Mouse (Mus musculus) midbrain, embryonic 14.5 days (tissue): ENCODE results near the gene Ubl3. TPM values are rescaled to one million over a fixed set of nuclear protein-coding genes. Genes with fewer than 3 reads are reported as not detected.

Source experiments
- ATAC-seq: fragments of 200-750 bp; cut with Nextera tagmentation; 2 replicates; pipeline ENCODE4 v1.8.0; 2017; ENCODE audit warnings: moderate number of reproducible peaks, moderate library complexity; ENCODE audit not compliant: low FRiP score, low TSS enrichment
- DNase-seq: peaks from one replicate; pipeline ENCODE4 v3.0.0-alpha.2; 2015
- H3K27ac ChIP-seq: fragments of 300-500 bp; sonication (generic); replicated peaks from 2 replicates; pipeline ENCODE4 v1.5.1; 2014; ENCODE audit warnings: mild to moderate bottlenecking, low read depth, low read length, moderate library complexity
- H3K27me3 ChIP-seq: fragments of 300-500 bp; sonication (generic); 2 replicates; pipeline ENCODE4 v1.6.1; 2014; ENCODE audit warnings: low read length, control low read depth, mixed read lengths; ENCODE audit not compliant: control insufficient read depth, insufficient read depth
- H3K36me3 ChIP-seq: fragments of 300-500 bp; sonication (generic); 2 replicates; pipeline ENCODE4 v1.6.1; 2014; ENCODE audit warnings: low read length, control low read depth; ENCODE audit not compliant: control insufficient read depth, insufficient read depth
- H3K4me1 ChIP-seq: fragments of 300-500 bp; sonication (generic); 2 replicates; pipeline ENCODE4 v1.6.1; 2014; ENCODE audit warnings: mild to moderate bottlenecking, antibody characterized with exemption, low read length, control low read depth; ENCODE audit not compliant: control insufficient read depth, insufficient read depth
- H3K4me2 ChIP-seq: fragments of 300-500 bp; sonication (generic); 2 replicates; pipeline ENCODE4 v1.6.1; 2014; ENCODE audit warnings: mild to moderate bottlenecking, low read length, moderate library complexity
- H3K4me3 ChIP-seq: fragments of 300-500 bp; sonication (generic); replicated peaks from 2 replicates; pipeline ENCODE4 v1.5.1; 2014; ENCODE audit warnings: low read depth, low read length
- H3K9ac ChIP-seq: fragments of 300-500 bp; sonication (generic); replicated peaks from 2 replicates; pipeline ENCODE4 v1.6.1; 2014; ENCODE audit warnings: mild to moderate bottlenecking, low read length, moderate library complexity
- H3K9me3 ChIP-seq: fragments of 300-500 bp; sonication (generic); 2 replicates; pipeline ENCODE4 v1.6.1; 2016; ENCODE audit warnings: low read length, control low read depth, mixed read lengths; ENCODE audit not compliant: control insufficient read depth
- WGBS: fragments of 180-500 bp; shearing (Covaris S2); extraction: QIAGEN DNeasy Blood & Tissue Kit; methylation state at CpG from one replicate; pipeline ENCODE4 v1.1.7; 2014; 5-methylcytosine and 5-hydroxymethylcytosine counted together
- polyA plus RNA-seq: library from polyadenylated mRNA; unstranded; fragments of >200 nt; fragmentation: Nextera tagmentation; extraction: Ambion mirVana; gene quantifications from 2 replicates; pipeline ENCODE4 v1.2.1, GENCODE M21; 2014

Ubl3 gene
- polyA plus RNA-seq = 75.7 and 87.9 TPM in 2 replicates

DNA sequence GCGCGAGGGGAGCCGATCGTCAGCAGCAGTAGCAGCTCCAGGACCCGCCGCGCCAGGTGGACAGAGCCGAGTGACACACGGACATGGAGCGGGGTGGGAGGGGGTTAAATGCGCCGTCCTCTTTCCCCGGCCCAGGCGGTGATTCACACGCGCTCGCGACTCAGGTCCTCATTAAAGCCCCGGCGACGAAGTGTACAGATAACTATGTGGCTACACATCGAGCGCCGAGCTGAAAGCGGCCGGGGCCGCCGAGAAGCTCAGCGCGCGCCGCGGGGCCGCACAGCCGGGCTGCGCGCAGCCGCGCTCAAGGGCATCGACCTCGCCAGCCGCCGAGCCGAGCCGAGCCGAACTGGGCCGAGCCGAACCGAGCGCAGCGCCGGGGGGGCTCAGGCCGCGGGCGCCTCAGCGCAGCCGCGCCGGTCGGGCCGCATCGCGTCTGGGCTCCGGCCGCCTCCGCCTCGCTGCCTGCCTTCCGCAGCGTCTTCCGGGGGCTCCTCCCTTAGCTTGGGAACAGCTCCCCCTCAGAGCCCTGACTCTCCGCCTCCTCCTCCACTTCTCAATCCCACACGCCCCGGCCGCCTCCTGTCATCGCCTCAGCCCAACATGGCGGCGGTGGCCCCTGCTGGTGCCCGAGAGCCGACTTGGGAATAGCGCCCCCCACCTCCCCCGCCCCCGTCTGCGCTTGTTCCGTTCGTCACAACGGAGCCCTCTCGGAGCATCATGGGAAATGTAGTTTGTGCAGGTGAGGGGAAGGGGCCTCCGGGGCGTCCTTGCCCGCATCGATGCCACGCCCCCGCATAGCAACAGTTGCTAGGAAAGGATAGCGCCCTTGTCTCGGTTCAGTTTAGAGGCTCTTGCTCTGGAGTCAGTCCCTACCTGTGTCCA is at the start of gene Ubl3:
Gene Ubl3, minus strand, starts transcription at position 603 of the 885 bp plus-strand sequence.
- DNase-seq (peak; percentile 99), ATAC-seq (peak; percentile 93)
- peak within 1 kb of the TSS; percentile 68 for H3K4me3 ChIP-seq
- H3K27ac ChIP-seq = peak within 1 kb of the TSS; percentile 97
- peaks cover 32% of the 10 kb centered on the region for H3K4me1 ChIP-seq
- H3K4me2 ChIP-seq = peak within 1 kb of the TSS; percentile 74
- no peaks in the 10 kb centered on the region; the same call in 1 of the 2 replicates for H3K27me3 ChIP-seq
- H3K36me3 ChIP-seq = no peaks in the 10 kb centered on the region
- peak within 1 kb of the TSS; percentile 80 for H3K9ac ChIP-seq
- WGBS = under 1% methylated on average over 92 of the region's 95 CpGs
- no peaks in the 10 kb centered on the region for H3K9me3 ChIP-seq

DNA sequence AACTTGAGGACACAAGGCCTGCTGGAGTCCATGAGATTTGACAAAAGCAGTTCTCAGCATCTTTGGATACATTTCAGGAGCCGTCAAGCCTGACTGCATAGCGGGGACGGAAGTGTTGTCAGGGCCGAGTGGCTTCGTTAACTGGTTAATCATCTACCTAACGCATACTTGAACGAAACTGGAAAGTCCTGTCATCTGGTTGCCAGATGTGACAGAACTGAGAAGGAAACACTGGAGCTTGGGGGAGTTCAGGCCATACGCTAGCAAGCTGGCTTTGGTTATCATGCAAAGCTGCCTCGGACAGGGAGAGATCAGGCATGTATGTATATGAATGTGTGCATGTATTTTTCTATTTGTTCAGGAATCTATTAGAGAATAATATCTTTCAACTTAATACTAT is 45.8 kb upstream of the Ubl3 start:
- no peak overlapping the region for H3K4me2 ChIP-seq
- H3K9ac ChIP-seq = no peak overlapping the region
- no peak for DNase-seq
- H3K4me1 ChIP-seq = 0 out of 2 replicates have a peak, but pooled peaks cover under 1% of the 10 kb centered on the region
- H3K36me3 ChIP-seq = no peaks in the 10 kb centered on the region
- ATAC-seq = no peak
- H3K27ac ChIP-seq = no peak overlapping the region
- no peaks in the 10 kb centered on the region for H3K27me3 ChIP-seq
- 59% methylated on average over 9 of the region's 9 CpGs for WGBS
- H3K9me3 ChIP-seq = 0 out of 2 replicates have a peak, but pooled peaks cover 3% of the 10 kb centered on the region
- no peak overlapping the region for H3K4me3 ChIP-seq

DNA sequence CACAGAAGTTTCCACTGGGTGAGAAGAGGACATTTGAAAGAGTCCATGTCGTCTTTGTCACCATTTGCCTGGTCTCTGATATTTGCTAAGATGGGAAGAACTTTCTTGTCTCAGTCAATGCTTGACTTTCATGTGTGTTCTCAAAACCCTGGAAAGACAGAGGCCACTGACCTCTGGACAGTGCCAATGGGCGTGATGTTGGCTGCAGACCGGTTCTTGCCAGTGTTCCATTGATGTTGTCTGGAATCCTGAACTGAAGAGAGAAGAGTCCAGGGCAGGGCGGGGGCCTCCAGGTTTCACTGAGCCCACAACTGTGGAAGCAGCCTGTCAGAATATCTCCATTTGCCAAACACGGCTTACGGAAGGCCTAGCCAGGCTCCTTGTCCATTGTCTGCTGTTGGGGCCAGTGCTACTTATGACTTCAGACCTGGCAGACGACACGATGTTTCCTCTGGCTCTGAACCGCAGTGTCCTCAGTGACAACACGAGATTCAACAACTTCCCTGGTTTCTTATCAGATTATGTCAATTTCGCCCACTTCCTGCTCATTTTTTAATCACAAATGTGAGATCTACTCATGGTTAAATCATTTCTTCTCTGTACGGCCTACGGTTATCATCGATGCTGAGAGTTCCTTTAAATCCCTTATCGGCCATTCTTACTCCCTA is 43.6 kb upstream of the Ubl3 start:
- WGBS = 94% methylated on average over 15 of the region's 15 CpGs
- no peaks in the 10 kb centered on the region for H3K27me3 ChIP-seq
- H3K27ac ChIP-seq = no peak overlapping the region
- DNase-seq (no peak), ATAC-seq (no peak)
- H3K4me1 ChIP-seq = 0 out of 2 replicates have a peak, but pooled peaks cover 2% of the 10 kb centered on the region
- H3K4me3 ChIP-seq = no peak overlapping the region
- H3K9ac ChIP-seq = no peak overlapping the region
- no peaks in the 10 kb centered on the region for H3K36me3 ChIP-seq
- no peaks in the 10 kb centered on the region for H3K9me3 ChIP-seq
- H3K4me2 ChIP-seq = no peak overlapping the region

DNA sequence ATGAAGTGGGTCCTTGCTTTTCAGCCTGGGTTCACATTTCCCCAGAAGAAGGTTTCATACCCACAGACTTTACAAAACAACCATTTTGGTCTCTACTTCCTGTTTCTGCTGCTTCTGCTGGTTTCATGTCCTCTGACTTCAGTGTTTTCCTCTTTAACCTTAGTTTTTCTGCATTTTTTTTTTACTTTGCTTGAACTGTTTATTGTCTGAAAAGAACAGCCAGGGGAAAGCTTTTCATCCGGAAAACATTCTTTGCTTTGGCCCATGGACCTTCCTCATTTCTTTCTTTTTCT is 42.8 kb upstream of the Ubl3 start:
- H3K27ac ChIP-seq = no peak overlapping the region
- no peak overlapping the region for H3K4me3 ChIP-seq
- DNase-seq (no peak), ATAC-seq (no peak)
- H3K4me2 ChIP-seq = no peak overlapping the region
- H3K4me1 ChIP-seq = 0 out of 2 replicates have a peak, but pooled peaks cover 2% of the 10 kb centered on the region
- 84% methylated on average over 1 of the region's 1 CpGs for WGBS
- H3K9ac ChIP-seq = no peak overlapping the region
- H3K27me3 ChIP-seq = no peaks in the 10 kb centered on the region
- H3K36me3 ChIP-seq = no peaks in the 10 kb centered on the region
- no peaks in the 10 kb centered on the region for H3K9me3 ChIP-seq

DNA sequence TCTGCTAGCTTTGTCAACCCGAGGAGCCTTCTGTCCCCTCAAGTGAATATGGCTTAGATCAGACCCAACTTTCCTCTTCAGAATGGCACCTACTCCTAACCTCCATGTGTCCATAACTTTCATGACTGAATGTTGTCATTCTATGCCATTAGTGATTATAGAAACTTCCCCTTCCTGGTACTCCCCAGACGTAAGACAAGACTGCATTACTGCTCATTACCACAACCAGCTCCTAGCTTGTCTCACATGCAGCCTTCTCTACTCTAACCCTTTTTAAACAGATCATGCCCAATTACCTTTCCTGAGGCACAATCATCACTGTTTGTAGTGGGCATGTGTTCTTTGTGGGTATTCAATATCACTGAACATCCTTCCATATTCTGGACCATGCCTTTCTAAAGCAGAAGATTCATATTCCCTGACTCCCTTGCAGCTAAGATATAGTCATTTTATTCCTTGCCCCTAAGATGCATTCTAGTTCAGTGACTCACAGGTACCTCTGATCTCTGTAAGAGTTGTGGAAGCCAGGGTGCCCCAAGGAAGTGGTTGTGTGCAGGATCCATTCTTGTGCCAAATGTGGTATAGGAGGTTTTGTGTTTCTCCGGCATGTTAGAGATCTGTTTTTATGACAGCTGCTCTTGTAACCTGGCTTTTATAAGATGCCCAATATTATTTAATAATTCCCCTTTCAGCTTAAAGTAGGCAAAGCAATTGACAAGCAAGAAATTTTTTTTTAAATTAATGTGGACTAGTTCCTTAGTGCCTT is 42.3 kb upstream of the Ubl3 start:
- Histone ChIP-seq H3K27me3 (no peaks in the 10 kb centered on the region), H3K27ac (no peak overlapping the region), H3K4me1 (0 out of 2 replicates have a peak, but pooled peaks cover 2% of the 10 kb centered on the region), H3K36me3 (no peaks in the 10 kb centered on the region), H3K4me2 (no peak overlapping the region), H3K9ac (no peak overlapping the region), H3K9me3 (no peaks in the 10 kb centered on the region), H3K4me3 (no peak overlapping the region)
- ATAC-seq (no peak), DNase-seq (no peak)
- 97% methylated on average over 3 of the region's 3 CpGs for WGBS

DNA sequence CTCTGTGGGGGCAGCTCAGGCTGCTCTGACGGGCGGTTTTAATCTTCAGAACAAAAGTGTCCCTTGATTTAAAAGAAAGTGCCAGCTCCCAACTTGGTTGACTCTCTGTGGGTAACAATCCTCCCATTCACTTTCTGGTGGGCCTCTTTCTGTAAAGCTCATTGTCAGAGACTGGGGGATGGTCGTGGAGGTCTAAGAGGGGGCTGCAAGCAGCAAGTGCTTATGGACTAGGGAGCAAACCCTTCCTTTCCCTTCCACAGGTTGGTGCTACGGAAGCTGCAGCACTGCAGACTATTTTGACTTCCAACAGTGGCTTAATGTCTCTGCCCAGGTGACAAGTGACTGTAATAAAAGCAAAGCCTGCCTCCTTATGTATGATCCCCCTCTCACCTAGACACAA is 41.0 kb upstream of the Ubl3 start:
- 17% methylated on average over 4 of the region's 4 CpGs for WGBS
- Histone ChIP-seq H3K4me2 (no peak overlapping the region), H3K36me3 (no peaks in the 10 kb centered on the region), H3K9me3 (no peaks in the 10 kb centered on the region), H3K27ac (no peak overlapping the region), H3K27me3 (no peaks in the 10 kb centered on the region), H3K9ac (no peak overlapping the region), H3K4me1 (peaks cover 11% of the 10 kb centered on the region), H3K4me3 (no peak overlapping the region)
- DNase-seq (no peak), ATAC-seq (no peak)

DNA sequence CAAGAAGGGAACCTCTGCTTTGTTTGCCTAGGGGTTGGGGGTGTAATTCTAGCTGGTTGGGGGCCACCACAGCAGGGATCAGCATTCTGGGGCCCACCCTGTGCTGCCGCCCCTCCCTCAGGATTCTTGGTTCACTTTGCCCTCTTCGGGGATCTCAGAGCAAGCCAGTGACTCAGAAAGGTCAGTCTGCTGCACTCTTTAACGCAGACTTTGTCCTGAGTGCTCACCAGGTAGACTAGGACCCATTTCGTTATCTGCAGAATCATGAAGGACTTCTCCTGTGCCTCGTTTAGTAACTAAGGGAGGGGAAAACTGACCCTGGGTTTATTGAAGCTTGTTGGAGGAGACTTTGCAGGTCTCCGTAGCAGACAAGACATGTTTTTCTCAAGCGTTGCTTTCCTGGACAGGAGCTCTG is 38.9 kb upstream of the Ubl3 start:
- DNase-seq (no peak), ATAC-seq (no peak)
- Histone ChIP-seq H3K4me1 (peaks cover 19% of the 10 kb centered on the region), H3K4me3 (no peak overlapping the region), H3K27me3 (no peaks in the 10 kb centered on the region), H3K9me3 (no peaks in the 10 kb centered on the region), H3K36me3 (no peaks in the 10 kb centered on the region), H3K9ac (no peak overlapping the region), H3K27ac (no peak overlapping the region), H3K4me2 (no peak overlapping the region)
- WGBS = 61% methylated on average over 7 of the region's 7 CpGs

DNA sequence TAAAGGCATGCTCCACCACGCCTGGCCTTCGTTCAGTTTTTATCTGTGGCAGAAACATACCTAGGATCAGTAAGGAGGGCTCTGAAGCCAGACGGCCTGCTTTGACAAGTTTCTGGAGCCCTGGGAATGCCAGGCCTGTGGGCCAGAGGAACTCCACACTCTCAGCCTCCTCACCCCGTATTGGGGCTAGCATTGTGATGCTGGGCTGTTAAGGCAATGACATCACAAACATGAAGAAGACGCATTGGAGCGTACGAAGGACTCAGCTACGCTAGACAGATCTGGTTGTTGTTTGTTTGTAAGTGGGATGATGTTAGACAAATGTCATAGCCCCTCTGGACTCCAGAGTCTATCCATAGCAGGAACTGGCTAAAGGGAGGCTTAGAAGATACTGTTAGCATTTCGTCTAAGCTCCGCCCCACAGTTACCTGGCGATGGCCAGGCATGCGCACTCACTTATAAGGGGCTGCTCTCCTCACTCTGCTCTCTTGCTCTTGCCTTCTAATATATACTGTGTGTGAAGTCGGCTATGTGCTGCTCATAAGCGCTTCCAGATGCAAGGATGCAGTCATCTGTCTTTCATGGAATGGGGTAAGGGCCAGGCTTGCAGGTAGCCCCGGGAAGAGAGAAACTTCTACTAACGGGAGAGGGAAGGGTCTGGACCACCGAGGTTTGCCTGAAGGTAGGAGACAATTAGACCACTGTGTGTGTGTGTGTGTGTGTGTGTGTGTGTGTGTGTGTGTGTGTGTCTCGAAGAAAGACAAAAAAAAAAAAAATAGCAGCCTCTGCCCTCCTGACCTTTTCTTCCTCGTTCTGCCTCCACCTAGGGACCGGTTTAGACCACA is 38.2 kb upstream of the Ubl3 start:
- H3K27me3 ChIP-seq = no peaks in the 10 kb centered on the region
- no peaks in the 10 kb centered on the region for H3K9me3 ChIP-seq
- H3K4me1 ChIP-seq = peaks cover 19% of the 10 kb centered on the region
- no peak overlapping the region for H3K27ac ChIP-seq
- no peak for ATAC-seq
- no peak overlapping the region for H3K4me2 ChIP-seq
- no peaks in the 10 kb centered on the region for H3K36me3 ChIP-seq
- no peak overlapping the region for H3K4me3 ChIP-seq
- no peak overlapping the region for H3K9ac ChIP-seq
- no peak for DNase-seq
- 73% methylated on average over 19 of the region's 20 CpGs for WGBS
